Mouse (Mus musculus) forebrain, postnatal 0 days (tissue): ENCODE data around the gene Dnhd1. TPM values are rescaled to one million over a fixed set of nuclear protein-coding genes. Genes with fewer than 3 reads are reported as not detected.
A peak's percentile ranks its signal among the peaks of the same experiment; 100 is the strongest.

Experiments used
- ATAC-seq: fragments of 200-750 bp; cut with Nextera tagmentation; 2 replicates; pipeline ENCODE4 v1.8.0; 2017; ENCODE audit warnings: mild to moderate bottlenecking, moderate library complexity
- DNase-seq: peaks from one replicate; pipeline ENCODE4 v3.0.0-alpha.2; 2015
- H3K27ac ChIP-seq: fragments of 300-500 bp; sonication (generic); 2 replicates; pipeline ENCODE4 v1.5.1; 2014; ENCODE audit warnings: low read depth, mild to moderate bottlenecking, antibody characterized with exemption, low read length, moderate library complexity, mixed read lengths
- H3K27me3 ChIP-seq: fragments of 300-500 bp; sonication (generic); 2 replicates; pipeline ENCODE4 v1.6.1; 2014; ENCODE audit warnings: mild to moderate bottlenecking, low read length, mixed read lengths; ENCODE audit not compliant: insufficient read depth
- H3K36me3 ChIP-seq: fragments of 300-500 bp; sonication (generic); 2 replicates; pipeline ENCODE4 v1.6.1; 2014; ENCODE audit warnings: mild to moderate bottlenecking, moderate library complexity; ENCODE audit not compliant: insufficient read depth
- H3K4me1 ChIP-seq: fragments of 300-500 bp; sonication (generic); 2 replicates; pipeline ENCODE4 v1.6.1; 2014; ENCODE audit warnings: antibody characterized with exemption; ENCODE audit not compliant: insufficient read depth
- H3K4me2 ChIP-seq: fragments of 300-500 bp; sonication (generic); 2 replicates; pipeline ENCODE4 v1.6.1; 2014; ENCODE audit warnings: low read depth, mild to moderate bottlenecking, moderate library complexity
- H3K4me3 ChIP-seq: fragments of 300-500 bp; sonication (generic); 2 replicates; pipeline ENCODE4 v1.5.1; 2014; ENCODE audit warnings: low read depth, low read length, mixed read lengths
- H3K9ac ChIP-seq: fragments of 300-500 bp; sonication (generic); 2 replicates; pipeline ENCODE4 v1.6.1; 2014; ENCODE audit warnings: mild to moderate bottlenecking
- H3K9me3 ChIP-seq: fragments of 300-500 bp; sonication (generic); 2 replicates; pipeline ENCODE4 v1.6.1; 2016; ENCODE audit warnings: low read length
- CTCF ChIP-seq: sonication (generic); IDR thresholded peaks from 2 replicates; pipeline ENCODE4 v1.5.1; 2016; ENCODE audit warnings: antibody characterized with exemption, control low read depth, low read depth
- WGBS: fragments of 180-500 bp; shearing (Covaris S2); extraction: QIAGEN DNeasy Blood & Tissue Kit; methylation state at CpG from one replicate; pipeline ENCODE4 v1.1.7; 2014; 5-methylcytosine and 5-hydroxymethylcytosine counted together
- polyA plus RNA-seq: library from polyadenylated mRNA; unstranded; fragments of >200 nt; fragmentation: Nextera tagmentation; extraction: Ambion mirVana; gene quantifications from 2 replicates; pipeline ENCODE4 v1.2.1, GENCODE M21; 2015
- total RNA-seq: library from RNA; depleted of rRNA; stranded (reverse); fragments of >200 nt; gene quantifications from 2 replicates; pipeline ENCODE4 v1.2.3, GENCODE M21; 2014

Gene Dnhd1
- total and polyA plus RNA-seq, 2 experiments from 2014 or later: 0.48 to 4.6 TPM

GRCm38 (mm10) chr7:105633127-105633800, 17.4 kb upstream of the Dnhd1 start, which contains the start of gene Trim3:
Trim3 (minus strand) TSS chr7:105633571.
- Histone ChIP-seq H3K36me3 (peaks cover 22% of the 10 kb centered on the region), H3K4me2 (peak within 1 kb of the TSS; percentile 74), H3K27me3 (no peaks in the 10 kb centered on the region), H3K4me1 (peaks cover 14% of the 10 kb centered on the region), H3K9ac (peak within 1 kb of the TSS; percentile 94), H3K27ac (peak within 1 kb of the TSS; percentile 91), H3K9me3 (no peaks in the 10 kb centered on the region), H3K4me3 (peak within 1 kb of the TSS; percentile 92)
- peak; percentile 49; the same call in 1 of the 2 replicates for TF ChIP-seq CTCF
- peak; percentile 88 for ATAC-seq
- DNase-seq: peak; percentile 90
- WGBS: 4% methylated on average over 39 of the region's 71 CpGs

GRCm38 (mm10) chr7:105633801-105634135, 16.9 kb upstream of the Dnhd1 start:
- no peaks in the 10 kb centered on the region for H3K9me3 ChIP-seq
- H3K27ac ChIP-seq: peak overlapping the region; percentile 91
- peaks cover 27% of the 10 kb centered on the region for H3K36me3 ChIP-seq
- H3K27me3 ChIP-seq: no peaks in the 10 kb centered on the region
- peak overlapping the region; percentile 74 for H3K4me2 ChIP-seq
- H3K9ac ChIP-seq: peak overlapping the region; percentile 94
- TF ChIP-seq CTCF: no peak
- H3K4me1 ChIP-seq: peaks cover 14% of the 10 kb centered on the region
- 6% methylated on average over 10 of the region's 10 CpGs for WGBS
- no peak for ATAC-seq
- peak overlapping the region; percentile 92 for H3K4me3 ChIP-seq
- no peak for DNase-seq

- H3K36me3 ChIP-seq: peaks cover 29% of the 10 kb centered on the region
- H3K9ac ChIP-seq: peak overlapping the region; percentile 94; the same call in 1 of the 2 replicates
- no peaks in the 10 kb centered on the region for H3K27me3 ChIP-seq
- peak overlapping the region; percentile 91; the same call in 1 of the 2 replicates for H3K27ac ChIP-seq
- no peak for ATAC-seq
- no peak for DNase-seq
- peak overlapping the region; percentile 74 for H3K4me2 ChIP-seq
- no peak for TF ChIP-seq CTCF
- peak overlapping the region; percentile 92 for H3K4me3 ChIP-seq
- WGBS: 40% methylated on average over 9 of the region's 9 CpGs
- H3K9me3 ChIP-seq: no peaks in the 10 kb centered on the region
- peaks cover 18% of the 10 kb centered on the region for H3K4me1 ChIP-seq
Observed at GRCm38 (mm10) chr7:105634272-105634920, 16.2 kb upstream of the Dnhd1 start.

GRCm38 (mm10) chr7:105635726-105636125, 14.9 kb upstream of the Dnhd1 start:
- ATAC-seq (no peak), DNase-seq (no peak)
- Histone ChIP-seq H3K36me3 (peaks cover 29% of the 10 kb centered on the region), H3K27ac (no peak overlapping the region), H3K4me2 (no peak overlapping the region), H3K9me3 (no peaks in the 10 kb centered on the region), H3K4me3 (no peak overlapping the region), H3K4me1 (peaks cover 22% of the 10 kb centered on the region), H3K27me3 (no peaks in the 10 kb centered on the region), H3K9ac (no peak overlapping the region)
- WGBS: 82% methylated on average over 2 of the region's 2 CpGs
- TF ChIP-seq CTCF: no peak

- Histone ChIP-seq H3K4me3 (no peak overlapping the region), H3K27me3 (no peaks in the 10 kb centered on the region), H3K9ac (no peak overlapping the region), H3K9me3 (no peaks in the 10 kb centered on the region), H3K36me3 (peaks cover 29% of the 10 kb centered on the region), H3K4me2 (no peak overlapping the region), H3K27ac (no peak overlapping the region), H3K4me1 (peaks cover 17% of the 10 kb centered on the region)
- DNase-seq (no peak), ATAC-seq (no peak)
- WGBS: 89% methylated on average over 6 of the region's 6 CpGs
- no peak for TF ChIP-seq CTCF
Observed at GRCm38 (mm10) chr7:105638776-105639175, 11.9 kb upstream of the Dnhd1 start.

- peak overlapping the region; percentile 66 for H3K4me3 ChIP-seq
- H3K4me1 ChIP-seq: peaks cover 17% of the 10 kb centered on the region
- H3K27me3 ChIP-seq: no peaks in the 10 kb centered on the region
- ATAC-seq: no peak
- no peak for DNase-seq
- no peak for TF ChIP-seq CTCF
- H3K9ac ChIP-seq: peak overlapping the region; percentile 86
- H3K36me3 ChIP-seq: peaks cover 29% of the 10 kb centered on the region
- H3K27ac ChIP-seq: no peak overlapping the region
- WGBS: 71% methylated on average over 9 of the region's 9 CpGs
- H3K9me3 ChIP-seq: no peaks in the 10 kb centered on the region
- peak overlapping the region; percentile 93 for H3K4me2 ChIP-seq
Observed at GRCm38 (mm10) chr7:105639304-105639703, 11.3 kb upstream of the Dnhd1 start.

GRCm38 (mm10) chr7:105639756-105640155, 10.9 kb upstream of the Dnhd1 start, which contains the start of gene Timm10b:
Timm10b (plus strand) TSS chr7:105640056.
- Histone ChIP-seq H3K9ac (peak within 1 kb of the TSS; percentile 86), H3K9me3 (no peaks in the 10 kb centered on the region), H3K4me1 (peaks cover 17% of the 10 kb centered on the region), H3K27me3 (no peaks in the 10 kb centered on the region), H3K4me2 (peak within 1 kb of the TSS; percentile 93), H3K36me3 (peaks cover 31% of the 10 kb centered on the region), H3K4me3 (peak within 1 kb of the TSS; percentile 66), H3K27ac (peak within 1 kb of the TSS; percentile 77)
- ATAC-seq: 0 out of 2 replicates have a peak, but pooled peaks have one; percentile 2
- TF ChIP-seq CTCF: no peak
- no peak for DNase-seq
- 14% methylated on average over 2 of the region's 2 CpGs for WGBS
